Mouse (Mus musculus) monocyte, adult 5-6 weeks (primary cell): Measurements from ENCODE around the gene Hcrtr1. TPM values are rescaled to one million over a fixed set of nuclear protein-coding genes. Genes with fewer than 3 reads are reported as not detected.

ENCODE experiments used
- ATAC-seq: fragments of 153-309, 156-312 bp; replicated peaks from 2 replicates; pipeline ENCODE4 v1.8.0; 2017; ENCODE audit warnings: mild to moderate bottlenecking; ENCODE audit not compliant: low TSS enrichment, insufficient number of reproducible peaks, severe bottlenecking, poor library complexity, low FRiP score
- total RNA-seq: library from RNA; stranded (forward); fragments of 200-1000, 200-491, 200-594 nt; gene quantifications from 3 replicates; pipeline ENCODE4 v1.2.3, GENCODE M21; 2017

Hcrtr1 gene
- total RNA-seq, 1 experiment from 2014 or later, result not detected

GRCm38 (mm10) chr4:130130082-130130481 lies 9.1 kb downstream of the Hcrtr1 start:
- ATAC-seq, result no peak

GRCm38 (mm10) chr4:130128907-130129306 lies 10.3 kb downstream of the Hcrtr1 start:
- ATAC-seq, result no peak

- ATAC-seq, result no peak
Measured at GRCm38 (mm10) chr4:130125935-130126334, 13.2 kb downstream of the Hcrtr1 start.

GRCm38 (mm10) chr4:130125164-130125563 lies 14.0 kb downstream of the Hcrtr1 start:
- ATAC-seq, result no peak

- no peak for ATAC-seq
Measured at GRCm38 (mm10) chr4:130124110-130124509, 15.0 kb downstream of the Hcrtr1 start.

GRCm38 (mm10) chr4:130123020-130123419 lies 16.1 kb downstream of the Hcrtr1 start:
- no peak for ATAC-seq

- no peak for ATAC-seq
Measured at GRCm38 (mm10) chr4:130121560-130121959, 17.6 kb downstream of the Hcrtr1 start.

- ATAC-seq, result no peak
Measured at GRCm38 (mm10) chr4:130120752-130121151, 18.4 kb downstream of the Hcrtr1 start.

- ATAC-seq, result peak; percentile 30; the same call in 1 of the 2 replicates
Measured at GRCm38 (mm10) chr4:130112732-130113131, 26.4 kb downstream of the Hcrtr1 start.

GRCm38 (mm10) chr4:130112299-130112698 lies 26.9 kb downstream of the Hcrtr1 start:
- ATAC-seq, result peak; percentile 38; the same call in 1 of the 2 replicates

- ATAC-seq, result no peak
Measured at GRCm38 (mm10) chr4:130110091-130110490, 29.1 kb downstream of the Hcrtr1 start.

- ATAC-seq, result no peak
Measured at GRCm38 (mm10) chr4:130109666-130110065, 29.5 kb downstream of the Hcrtr1 start.

GRCm38 (mm10) chr4:130108929-130109328 lies 30.2 kb downstream of the Hcrtr1 start:
- ATAC-seq, result no peak

GRCm38 (mm10) chr4:130107444-130108131 lies 31.6 kb downstream of the Hcrtr1 start:
- ATAC-seq, result peak; percentile 94

GRCm38 (mm10) chr4:130107065-130107443 lies 32.1 kb downstream of the Hcrtr1 start:
- ATAC-seq, result peak; percentile 70

GRCm38 (mm10) chr4:130104584-130104983 lies 34.6 kb downstream of the Hcrtr1 start:
- no peak for ATAC-seq

- ATAC-seq, result no peak
Measured at GRCm38 (mm10) chr4:130103632-130104031, 35.5 kb downstream of the Hcrtr1 start.

GRCm38 (mm10) chr4:130102111-130102651 lies 37.0 kb downstream of the Hcrtr1 start, which contains the start of gene Pef1:
Gene Pef1, plus strand, starts transcription at chr4:130102558.
- no peak for ATAC-seq

GRCm38 (mm10) chr4:130101183-130101582 lies 38.0 kb downstream of the Hcrtr1 start:
- no peak for ATAC-seq

- ATAC-seq, result no peak
Measured at GRCm38 (mm10) chr4:130095137-130095536, 44.0 kb downstream of the Hcrtr1 start.
